Mouse (Mus musculus) ovary, postnatal 36 days (tissue): ENCODE measurements around the gene Cbx6.

Experiments used
- DNase-seq: peaks from one replicate; pipeline ENCODE4 v3.0.0; 2022; ENCODE audit warnings: low spot score, mixed read lengths

The Cbx6 gene

GRCm38 (mm10) chr15:79834130-79834880 is at the start of gene Cbx6, which contains the start of gene Npcd:
Cbx6 (minus strand) TSS chr15:79834688.
Npcd (minus strand) TSS chr15:79834237.
- peak; percentile 98 for DNase-seq

- peak; percentile 94 for DNase-seq
These were observed 48.9 kb upstream of the Cbx6 start for GRCm38 (mm10) chr15:79883352-79883822.

GRCm38 (mm10) chr15:79882623-79883267 is 48.3 kb upstream of the Cbx6 start:
- DNase-seq = peak; percentile 14

GRCm38 (mm10) chr15:79880477-79880876 is 46.0 kb upstream of the Cbx6 start:
- no peak for DNase-seq

DNA sequence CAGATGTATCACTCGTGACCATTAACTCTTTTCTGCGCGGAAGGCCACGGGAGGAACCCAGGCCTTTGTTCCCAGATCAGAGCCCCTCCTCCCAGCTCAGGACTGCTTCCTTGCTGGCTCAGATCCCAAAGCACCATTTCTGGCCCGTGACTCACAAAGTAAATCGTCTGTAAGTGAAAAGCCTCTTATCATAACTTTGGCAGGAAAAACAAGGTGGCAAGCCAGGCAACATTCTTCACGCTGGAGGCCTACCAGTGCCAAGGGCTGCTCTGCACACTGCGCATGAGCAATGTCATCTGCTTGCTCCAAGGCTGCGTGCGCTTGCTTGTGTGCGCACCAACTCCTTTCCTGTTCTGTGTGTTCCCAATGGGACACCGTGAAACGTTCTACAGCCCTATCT is 44.8 kb upstream of the Cbx6 start:
- DNase-seq = peak; percentile 80

- peak; percentile 26 for DNase-seq
These were observed 44.2 kb upstream of the Cbx6 start for GRCm38 (mm10) chr15:79878725-79879136.

- no peak for DNase-seq
These were observed 40.9 kb upstream of the Cbx6 start for GRCm38 (mm10) chr15:79875261-79875995.

DNA sequence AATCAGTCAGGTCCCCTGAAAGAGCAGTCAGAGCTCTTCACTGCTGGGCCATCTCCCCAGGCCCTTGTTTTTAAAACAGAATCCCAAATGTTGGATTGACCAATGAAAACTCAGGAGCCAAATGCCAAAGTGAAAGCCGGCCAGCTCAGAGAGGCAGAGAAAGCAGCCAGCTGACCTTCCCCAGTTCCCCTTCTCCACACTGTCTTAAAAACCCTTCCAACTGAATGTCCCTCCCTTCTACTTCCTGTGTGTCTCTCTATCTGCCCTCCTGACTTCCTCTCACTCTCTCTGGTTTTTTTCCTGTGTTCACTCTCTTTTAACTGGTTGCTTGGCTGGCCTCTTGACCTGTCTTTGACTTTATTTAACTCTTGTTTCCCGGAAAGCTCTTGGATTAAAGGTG is 39.5 kb upstream of the Cbx6 start:
- DNase-seq = no peak

DNA sequence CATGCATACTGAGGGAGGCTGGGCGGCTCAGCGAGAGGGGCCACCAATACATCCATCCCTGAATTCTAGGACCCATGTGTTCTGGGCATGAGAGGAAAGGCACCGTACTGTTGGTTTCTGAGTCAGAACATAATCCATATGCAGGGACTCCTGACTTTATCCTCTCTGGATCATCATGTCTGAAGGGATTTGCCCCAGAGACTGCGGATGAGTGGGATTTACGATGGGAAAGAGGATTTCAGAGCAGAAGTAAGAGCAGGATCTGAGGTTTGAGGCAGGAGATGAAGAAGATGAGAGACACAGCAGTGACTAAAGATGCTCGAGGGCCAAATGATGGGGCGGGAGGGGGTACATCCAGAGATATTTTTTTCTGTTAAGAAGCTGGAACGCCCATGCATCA is 39.1 kb upstream of the Cbx6 start:
- DNase-seq = no peak

DNA sequence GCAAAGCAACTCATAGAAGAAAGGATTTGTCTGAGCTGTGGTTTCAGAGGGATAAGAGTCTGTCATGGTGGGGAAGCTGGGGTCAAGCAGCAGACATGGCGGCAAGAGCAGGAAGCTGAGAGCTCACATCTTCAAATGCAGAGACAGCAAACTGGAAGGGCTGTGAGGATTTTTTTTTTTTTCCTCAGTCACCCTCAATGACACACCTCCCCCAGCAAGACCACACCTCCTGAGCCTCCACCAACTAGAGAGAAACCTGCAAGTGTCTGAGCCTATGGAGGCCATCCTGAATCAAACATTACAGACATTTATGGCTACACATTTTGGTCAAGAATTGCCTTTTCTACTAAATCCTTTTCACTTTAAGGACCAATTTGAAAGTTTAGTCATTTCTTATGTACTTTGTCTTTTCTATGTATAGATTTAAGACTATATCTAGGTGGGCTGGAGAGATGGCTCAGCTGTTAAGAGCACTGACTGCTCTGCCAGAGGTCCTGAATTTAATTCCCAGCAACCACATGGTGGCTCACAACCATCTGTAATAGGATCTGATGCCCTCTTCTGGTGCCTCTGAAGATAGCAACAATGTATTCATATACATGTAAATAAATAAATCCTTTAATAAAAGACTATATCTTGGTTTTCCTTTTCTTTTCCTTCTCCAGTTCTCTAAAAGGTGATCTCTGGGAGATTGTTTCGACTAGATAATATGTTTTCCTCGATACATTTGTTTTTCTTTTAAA is 32.9 kb upstream of the Cbx6 start:
- no peak for DNase-seq

- no peak for DNase-seq
These were observed 25.3 kb upstream of the Cbx6 start for GRCm38 (mm10) chr15:79859821-79860220.

DNA sequence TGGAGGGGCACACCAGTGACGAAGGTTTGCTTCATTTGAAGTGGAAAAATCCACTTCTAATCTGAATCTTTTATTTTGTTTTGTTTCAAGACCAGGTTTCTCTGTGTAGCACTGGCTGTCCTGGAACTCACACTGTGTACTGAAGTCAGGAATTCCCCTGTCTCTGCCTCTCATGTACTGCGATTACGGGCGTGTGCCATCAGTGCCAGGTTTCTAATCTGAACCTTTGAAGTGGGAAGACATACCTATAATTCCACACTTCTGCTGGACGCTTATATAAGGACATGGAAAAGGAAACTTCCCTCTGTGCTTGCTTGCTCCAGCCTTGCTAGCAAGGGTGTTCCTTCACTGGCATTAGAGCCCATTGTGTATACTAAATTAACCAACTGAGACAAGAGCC is 24.5 kb upstream of the Cbx6 start:
- no peak for DNase-seq

GRCm38 (mm10) chr15:79850143-79850542 is 15.7 kb upstream of the Cbx6 start:
- DNase-seq = no peak

GRCm38 (mm10) chr15:79847100-79847499 is 12.6 kb upstream of the Cbx6 start:
- no peak for DNase-seq

DNA sequence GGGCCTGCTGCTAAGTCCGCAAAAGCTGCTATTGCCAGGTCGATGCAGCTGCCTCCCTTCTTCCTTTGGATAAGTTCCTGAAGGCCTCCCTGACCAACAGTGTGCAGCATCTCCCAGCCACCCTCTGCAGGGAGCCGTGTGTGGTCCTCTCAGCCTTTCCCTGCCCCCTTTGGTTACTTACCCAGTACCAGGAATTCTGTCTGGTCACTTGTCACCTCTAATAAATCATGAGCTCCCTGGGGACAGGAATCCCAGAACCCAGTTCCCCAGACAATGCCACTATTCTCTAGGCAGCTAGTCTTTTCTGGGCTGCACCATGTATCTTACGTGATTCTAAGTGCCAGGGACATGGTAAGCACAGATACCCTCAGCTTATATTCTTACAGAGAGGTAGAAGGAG is 11.5 kb upstream of the Cbx6 start:
- no peak for DNase-seq

- DNase-seq = no peak
These were observed 8.5 kb upstream of the Cbx6 start for GRCm38 (mm10) chr15:79842985-79843384.

DNA sequence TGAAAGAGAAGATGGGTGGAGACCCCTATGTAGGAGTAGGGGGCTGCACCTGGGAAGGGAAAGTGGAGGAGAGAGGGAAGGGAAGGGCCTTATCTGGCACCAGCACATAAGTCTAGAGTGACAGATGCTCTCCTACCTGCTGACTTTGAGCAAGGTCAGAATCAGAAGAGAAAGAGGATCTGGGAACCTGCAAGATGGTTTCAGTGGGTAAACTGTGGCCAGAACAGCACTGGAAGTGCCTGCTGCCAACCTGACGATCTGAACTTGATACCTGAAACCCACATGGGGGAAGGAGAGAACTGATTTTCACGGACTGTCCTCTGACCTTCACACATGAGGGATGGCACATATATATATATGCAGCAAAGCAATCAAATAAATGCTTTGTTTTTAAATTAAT is 5.8 kb upstream of the Cbx6 start:
- DNase-seq = no peak

- no peak for DNase-seq
These were observed 383 bp upstream of the Cbx6 start for GRCm38 (mm10) chr15:79834881-79835260.

- DNase-seq = peak; percentile 53
These were observed 1.0 kb downstream of the Cbx6 start for GRCm38 (mm10) chr15:79833251-79834050.

GRCm38 (mm10) chr15:79832064-79832900 is 2.2 kb downstream of the Cbx6 start:
- peak; percentile 58 for DNase-seq
